Mouse (Mus musculus) liver, embryonic 11.5 days (tissue): ENCODE results near the gene Cacfd1. TPM values are rescaled to one million over a fixed set of nuclear protein-coding genes. Genes with fewer than 3 reads are reported as not detected.

Experiments used
- polyA plus RNA-seq: library from polyadenylated mRNA; unstranded; fragments of >200 nt; fragmentation: Nextera tagmentation; extraction: Ambion mirVana; gene quantifications from 2 replicates; pipeline ENCODE4 v1.2.1, GENCODE M21; 2014

The Cacfd1 gene
- polyA plus RNA-seq, 1 experiment from 2014 or later: 32.6 TPM

Other genes starting within 250 kb of the Cacfd1 start
- gene Abo, start 144.9 kb upstream of the Cacfd1 start, polyA plus RNA-seq: not detected in 2 replicates
- gene Surf6, start 107.0 kb upstream of the Cacfd1 start, polyA plus RNA-seq: 15.8 and 16.8 TPM in 2 replicates
- gene Med22, start 99.2 kb upstream of the Cacfd1 start, polyA plus RNA-seq: 34.8 and 39.1 TPM in 2 replicates
- gene Rpl7a, start 99.2 kb upstream of the Cacfd1 start, polyA plus RNA-seq: 874 and 991 TPM in 2 replicates
- gene Surf2, start 93.6 kb upstream of the Cacfd1 start, polyA plus RNA-seq: 61.5 and 64.7 TPM in 2 replicates
- gene Surf1, start 93.4 kb upstream of the Cacfd1 start, polyA plus RNA-seq: 56.5 and 58.3 TPM in 2 replicates
- gene Surf4, start 76.0 kb upstream of the Cacfd1 start, polyA plus RNA-seq: 183 and 193 TPM in 2 replicates
- 0.10 and 0.16 TPM in 2 replicates for gene Stkld1, start 75.9 kb upstream of the Cacfd1 start, polyA plus RNA-seq
- 58.8 TPM in 2 replicates for gene Rexo4, start 45.5 kb upstream of the Cacfd1 start, polyA plus RNA-seq
- 0.43 and 0.63 TPM in 2 replicates for gene Adamts13, start 36.5 kb upstream of the Cacfd1 start, polyA plus RNA-seq
- 0.51 and 0.64 TPM in 2 replicates for gene Slc2a6, start 18.1 kb downstream of the Cacfd1 start, polyA plus RNA-seq
- 0.12 and 0.13 TPM in 2 replicates for gene Mymk, start 62.3 kb downstream of the Cacfd1 start, polyA plus RNA-seq
- gene Adamtsl2, start 69.5 kb downstream of the Cacfd1 start, polyA plus RNA-seq: 1.8 and 3.5 TPM in 2 replicates
- gene Fam163b, start 132.6 kb downstream of the Cacfd1 start, polyA plus RNA-seq: 0.14 and 0.29 TPM in 2 replicates
- gene Dbh, start 155.3 kb downstream of the Cacfd1 start, polyA plus RNA-seq: 0.49 and 0.96 TPM in 2 replicates
- 38.0 and 40.6 TPM in 2 replicates for gene Sardh, start 238.4 kb downstream of the Cacfd1 start, polyA plus RNA-seq